Mouse (Mus musculus) heart, embryonic 12.5 days (tissue): ENCODE results near the gene Irf4. TPM values are rescaled to one million over a fixed set of nuclear protein-coding genes. Genes with fewer than 3 reads are reported as not detected.

Source experiments
- ATAC-seq: fragments of 200-750 bp; cut with Nextera tagmentation; 2 replicates; pipeline ENCODE4 v1.8.0; 2017; ENCODE audit warnings: moderate TSS enrichment, moderate library complexity; ENCODE audit not compliant: insufficient number of reproducible peaks, low FRiP score
- H3K27ac ChIP-seq: fragments of 300-500 bp; sonication (generic); 2 replicates; pipeline ENCODE4 v1.5.1; 2016; ENCODE audit warnings: mild to moderate bottlenecking, moderate library complexity; ENCODE audit not compliant: poor library complexity, severe bottlenecking
- H3K27me3 ChIP-seq: fragments of 300-500 bp; sonication (generic); replicated peaks from 2 replicates; pipeline ENCODE4 v1.6.1; 2016; ENCODE audit warnings: mild to moderate bottlenecking, moderate library complexity
- H3K36me3 ChIP-seq: fragments of 300-500 bp; sonication (generic); 2 replicates; pipeline ENCODE4 v1.6.1; 2016; ENCODE audit warnings: mild to moderate bottlenecking, moderate library complexity
- H3K4me1 ChIP-seq: fragments of 300-500 bp; sonication (generic); replicated peaks from 2 replicates; pipeline ENCODE4 v1.6.1; 2016; ENCODE audit warnings: mild to moderate bottlenecking
- H3K4me2 ChIP-seq: fragments of 300-500 bp; sonication (generic); 2 replicates; pipeline ENCODE4 v1.6.1; 2016; ENCODE audit warnings: mild to moderate bottlenecking, moderate library complexity
- H3K4me3 ChIP-seq: fragments of 300-500 bp; sonication (generic); 2 replicates; pipeline ENCODE4 v1.5.1; 2016; ENCODE audit warnings: mild to moderate bottlenecking
- H3K9ac ChIP-seq: fragments of 300-500 bp; sonication (generic); 2 replicates; pipeline ENCODE4 v1.6.1; 2016; ENCODE audit warnings: mild to moderate bottlenecking, moderate library complexity
- H3K9me3 ChIP-seq: fragments of 300-500 bp; sonication (generic); replicated peaks from 2 replicates; pipeline ENCODE4 v1.6.1; 2016; ENCODE audit warnings: mild to moderate bottlenecking, moderate library complexity
- WGBS: fragments of 180-500 bp; shearing (Covaris S2); methylation state at CpG from one replicate; pipeline ENCODE4 v1.1.7; 2016; 5-methylcytosine and 5-hydroxymethylcytosine counted together
- polyA plus RNA-seq: library from polyadenylated mRNA; unstranded; fragments of >200 nt; fragmentation: Nextera tagmentation; extraction: Ambion mirVana; gene quantifications from 2 replicates; pipeline ENCODE4 v1.2.1, GENCODE M21; 2016

Irf4 gene
- polyA plus RNA-seq: 0.09 TPM in 1 of 2 replicates, not detected in the other

DNA sequence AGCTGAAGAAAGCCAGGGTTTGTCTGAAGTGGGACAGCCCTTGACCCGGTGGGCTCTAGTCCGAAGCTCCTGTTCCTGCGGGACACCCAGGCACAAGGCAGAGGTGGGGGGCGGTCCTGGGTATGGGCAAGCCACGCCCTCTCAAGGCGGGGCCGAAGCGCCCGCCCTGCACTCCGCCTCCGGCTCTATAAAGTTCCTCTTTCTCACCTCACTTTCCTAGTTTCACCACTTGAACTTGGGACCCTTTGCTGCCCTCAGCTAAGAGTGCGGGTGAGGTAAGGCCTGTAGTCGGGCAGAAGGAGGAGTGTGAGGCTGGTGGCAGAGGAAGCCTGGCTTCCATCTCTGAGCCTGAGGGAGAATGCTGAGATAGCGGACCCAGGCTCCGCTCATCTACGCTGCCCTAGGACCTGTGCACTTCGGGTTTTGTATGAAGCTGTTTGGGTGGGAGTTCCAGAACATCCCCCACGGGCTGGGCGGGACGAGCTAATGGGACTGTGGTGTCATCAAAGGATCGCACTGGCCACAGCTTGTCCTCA is at the start of gene Irf4:
Irf4 (plus strand) TSS at position 206 of the 536 bp plus-strand sequence.
- under 1% methylated on average over 21 of the region's 21 CpGs for WGBS
- Histone ChIP-seq H3K27me3 (peaks cover 71% of the 10 kb centered on the region), H3K36me3 (no peaks in the 10 kb centered on the region), H3K9ac (no peak within 1 kb of the TSS), H3K4me2 (peak within 1 kb of the TSS; percentile 76), H3K4me3 (peak within 1 kb of the TSS; percentile 46), H3K27ac (no peak within 1 kb of the TSS), H3K4me1 (peaks cover 22% of the 10 kb centered on the region), H3K9me3 (no peaks in the 10 kb centered on the region)
- ATAC-seq: peak; percentile 77

GRCm38 (mm10) chr13:30702695-30703094 is 46.3 kb upstream of the Irf4 start:
- no peak overlapping the region for H3K27ac ChIP-seq
- no peak overlapping the region for H3K4me2 ChIP-seq
- no peak for ATAC-seq
- WGBS: 89% methylated on average over 5 of the region's 5 CpGs
- no peaks in the 10 kb centered on the region for H3K27me3 ChIP-seq
- no peaks in the 10 kb centered on the region; the same call in 1 of the 2 replicates for H3K4me1 ChIP-seq
- no peaks in the 10 kb centered on the region for H3K9me3 ChIP-seq
- no peak overlapping the region for H3K4me3 ChIP-seq
- no peak overlapping the region for H3K9ac ChIP-seq
- peaks cover 5% of the 10 kb centered on the region; the same call in 1 of the 2 replicates for H3K36me3 ChIP-seq

GRCm38 (mm10) chr13:30704246-30705095 is 44.6 kb upstream of the Irf4 start:
- no peak overlapping the region for H3K9ac ChIP-seq
- H3K9me3 ChIP-seq: no peaks in the 10 kb centered on the region
- no peaks in the 10 kb centered on the region for H3K27me3 ChIP-seq
- no peak overlapping the region for H3K4me3 ChIP-seq
- no peak for ATAC-seq
- H3K27ac ChIP-seq: no peak overlapping the region
- no peaks in the 10 kb centered on the region; the same call in 1 of the 2 replicates for H3K4me1 ChIP-seq
- H3K4me2 ChIP-seq: no peak overlapping the region
- peaks cover 8% of the 10 kb centered on the region; the same call in 1 of the 2 replicates for H3K36me3 ChIP-seq
- 80% methylated on average over 8 of the region's 8 CpGs for WGBS

- H3K27me3 ChIP-seq: no peaks in the 10 kb centered on the region
- no peaks in the 10 kb centered on the region for H3K9me3 ChIP-seq
- no peaks in the 10 kb centered on the region for H3K4me1 ChIP-seq
- WGBS: 74% methylated on average over 2 of the region's 2 CpGs
- no peak overlapping the region for H3K9ac ChIP-seq
- no peak overlapping the region for H3K4me2 ChIP-seq
- no peak for ATAC-seq
- no peak overlapping the region for H3K4me3 ChIP-seq
- no peak overlapping the region for H3K27ac ChIP-seq
- H3K36me3 ChIP-seq: peaks cover 4% of the 10 kb centered on the region; the same call in 1 of the 2 replicates
Observed at GRCm38 (mm10) chr13:30711066-30711465, 38.0 kb upstream of the Irf4 start.

DNA sequence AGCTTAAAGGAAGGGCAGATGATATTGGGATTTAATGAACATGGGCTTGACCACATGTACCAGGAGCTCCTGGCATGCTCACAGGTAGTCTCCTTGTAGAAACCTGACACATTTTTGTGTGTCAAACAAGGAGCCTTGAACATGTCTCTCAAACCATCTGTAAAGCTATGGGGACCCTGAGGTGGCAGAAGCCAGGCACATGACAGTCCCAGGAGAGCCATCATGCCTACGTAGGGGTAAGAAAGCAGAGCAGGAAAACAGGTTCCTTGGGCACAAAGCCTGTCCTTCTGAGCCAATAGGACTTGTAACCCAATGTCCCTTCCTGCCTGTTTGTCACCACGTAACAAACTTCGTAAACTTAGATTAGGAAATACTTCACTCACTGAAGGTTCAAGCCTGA is 37.3 kb upstream of the Irf4 start:
- H3K9me3 ChIP-seq: no peaks in the 10 kb centered on the region
- peaks cover 3% of the 10 kb centered on the region; the same call in 1 of the 2 replicates for H3K36me3 ChIP-seq
- no peaks in the 10 kb centered on the region for H3K27me3 ChIP-seq
- ATAC-seq: no peak
- H3K4me1 ChIP-seq: no peaks in the 10 kb centered on the region
- H3K27ac ChIP-seq: no peak overlapping the region
- no peak overlapping the region for H3K4me2 ChIP-seq
- H3K9ac ChIP-seq: no peak overlapping the region
- H3K4me3 ChIP-seq: no peak overlapping the region
- 89% methylated on average over 3 of the region's 3 CpGs for WGBS

- Histone ChIP-seq H3K4me3 (no peak overlapping the region), H3K9me3 (no peaks in the 10 kb centered on the region), H3K27me3 (no peaks in the 10 kb centered on the region), H3K27ac (no peak overlapping the region), H3K4me1 (no peaks in the 10 kb centered on the region), H3K36me3 (peaks cover 3% of the 10 kb centered on the region; the same call in 1 of the 2 replicates), H3K4me2 (no peak overlapping the region), H3K9ac (no peak overlapping the region)
- 76% methylated on average over 6 of the region's 6 CpGs for WGBS
- no peak for ATAC-seq
Observed at GRCm38 (mm10) chr13:30712280-30712679, 36.7 kb upstream of the Irf4 start.

GRCm38 (mm10) chr13:30713621-30714020 is 35.4 kb upstream of the Irf4 start:
- H3K4me3 ChIP-seq: no peak overlapping the region
- no peaks in the 10 kb centered on the region for H3K9me3 ChIP-seq
- no peaks in the 10 kb centered on the region for H3K27me3 ChIP-seq
- no peak overlapping the region for H3K4me2 ChIP-seq
- peaks cover 3% of the 10 kb centered on the region; the same call in 1 of the 2 replicates for H3K36me3 ChIP-seq
- 58% methylated on average over 3 of the region's 3 CpGs for WGBS
- H3K4me1 ChIP-seq: no peaks in the 10 kb centered on the region
- no peak overlapping the region for H3K9ac ChIP-seq
- no peak overlapping the region for H3K27ac ChIP-seq
- ATAC-seq: no peak

DNA sequence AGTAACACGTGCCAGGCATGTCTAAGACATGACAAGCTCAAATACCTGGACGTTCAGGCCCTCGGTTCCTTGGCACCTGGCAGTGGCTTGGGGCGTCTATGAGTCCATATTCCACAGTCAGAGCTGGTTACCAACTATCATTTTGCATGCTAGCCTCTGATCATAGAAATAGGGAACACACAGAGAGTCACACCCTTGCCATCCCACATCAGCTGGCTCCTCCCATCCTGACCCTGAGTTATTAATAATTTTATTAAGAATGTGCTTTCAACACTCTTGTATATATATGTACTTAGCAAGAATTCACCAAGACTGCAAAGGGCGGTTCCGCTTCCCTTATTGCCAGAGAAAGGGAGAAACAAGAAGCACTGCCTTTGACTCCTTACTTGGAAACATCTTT is 34.5 kb upstream of the Irf4 start:
- WGBS: 81% methylated on average over 6 of the region's 6 CpGs
- Histone ChIP-seq H3K4me2 (no peak overlapping the region), H3K9ac (no peak overlapping the region), H3K4me1 (no peaks in the 10 kb centered on the region), H3K36me3 (no peaks in the 10 kb centered on the region), H3K9me3 (no peaks in the 10 kb centered on the region), H3K27ac (no peak overlapping the region), H3K4me3 (no peak overlapping the region), H3K27me3 (no peaks in the 10 kb centered on the region)
- no peak for ATAC-seq

DNA sequence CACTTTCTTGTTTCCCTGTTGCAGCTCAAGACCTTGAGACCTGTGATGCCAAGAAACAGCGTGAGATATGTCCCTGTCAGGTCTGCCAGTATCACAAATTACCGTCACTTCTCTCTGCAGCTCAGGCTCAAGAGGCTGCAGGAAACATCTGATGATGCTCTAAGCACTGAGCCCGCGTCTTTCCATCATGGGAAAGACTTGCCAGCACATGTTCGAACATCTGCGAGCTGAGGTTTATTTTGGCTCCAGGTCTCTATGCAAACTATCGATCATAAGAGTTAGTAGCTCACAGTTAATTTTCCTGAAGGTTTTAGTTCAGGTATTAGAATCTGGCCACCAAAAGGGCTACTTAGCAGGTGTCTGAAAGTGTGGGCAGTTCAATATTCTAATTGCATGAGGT is 34.0 kb upstream of the Irf4 start:
- Histone ChIP-seq H3K9me3 (no peaks in the 10 kb centered on the region), H3K27me3 (no peaks in the 10 kb centered on the region), H3K4me1 (no peaks in the 10 kb centered on the region), H3K9ac (no peak overlapping the region), H3K4me3 (no peak overlapping the region), H3K36me3 (no peaks in the 10 kb centered on the region), H3K27ac (no peak overlapping the region), H3K4me2 (no peak overlapping the region)
- no peak for ATAC-seq
- WGBS: 81% methylated on average over 7 of the region's 7 CpGs

DNA sequence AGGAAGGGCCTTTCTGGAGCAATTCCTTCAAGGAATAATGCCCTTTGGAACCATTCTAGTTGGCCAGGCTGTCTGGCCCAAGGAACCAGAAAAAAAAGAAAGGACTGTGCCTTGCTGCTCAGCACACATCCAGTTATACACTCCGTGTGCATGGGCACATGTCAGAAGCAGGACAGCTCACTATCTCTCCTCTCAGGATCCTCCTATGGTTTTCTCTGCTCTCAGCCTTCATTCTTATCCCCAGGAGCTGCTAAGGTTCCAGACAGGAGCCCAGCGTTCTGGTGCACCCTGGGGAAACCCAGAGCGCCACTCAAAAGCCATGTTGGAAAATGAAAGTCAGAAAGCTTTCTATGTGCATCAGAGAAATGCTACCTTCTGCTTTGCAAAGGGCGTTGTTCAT is 33.5 kb upstream of the Irf4 start:
- H3K9me3 ChIP-seq: no peaks in the 10 kb centered on the region
- H3K36me3 ChIP-seq: no peaks in the 10 kb centered on the region
- H3K9ac ChIP-seq: no peak overlapping the region
- no peak for ATAC-seq
- H3K4me2 ChIP-seq: no peak overlapping the region
- H3K27ac ChIP-seq: no peak overlapping the region
- H3K27me3 ChIP-seq: no peaks in the 10 kb centered on the region
- WGBS: 71% methylated on average over 4 of the region's 4 CpGs
- no peaks in the 10 kb centered on the region for H3K4me1 ChIP-seq
- no peak overlapping the region for H3K4me3 ChIP-seq

DNA sequence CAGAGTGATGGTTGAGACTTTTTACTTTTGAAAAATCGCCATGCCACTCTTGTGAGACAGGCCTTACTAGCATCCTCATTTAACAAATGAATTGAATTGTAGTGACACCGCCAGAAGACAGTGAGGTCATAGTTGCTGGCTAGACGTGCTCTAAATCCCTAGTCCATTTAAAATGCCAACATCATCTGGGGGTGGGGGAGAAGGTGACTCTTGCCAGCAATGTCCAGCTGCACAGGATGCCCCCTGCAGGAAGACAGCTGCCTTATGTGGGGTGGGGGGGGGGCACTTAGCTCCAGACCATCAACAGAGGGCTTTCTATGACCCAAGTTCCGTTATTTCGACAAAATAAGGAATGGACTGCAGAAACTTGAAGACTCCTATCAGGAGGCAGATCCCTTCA is 32.4 kb upstream of the Irf4 start:
- ATAC-seq: no peak
- H3K36me3 ChIP-seq: no peaks in the 10 kb centered on the region
- no peaks in the 10 kb centered on the region for H3K4me1 ChIP-seq
- H3K27me3 ChIP-seq: no peaks in the 10 kb centered on the region
- H3K4me2 ChIP-seq: no peak overlapping the region
- no peaks in the 10 kb centered on the region for H3K9me3 ChIP-seq
- no peak overlapping the region for H3K27ac ChIP-seq
- H3K4me3 ChIP-seq: no peak overlapping the region
- H3K9ac ChIP-seq: no peak overlapping the region
- 70% methylated on average over 5 of the region's 5 CpGs for WGBS
